Mouse (Mus musculus): ENCODE data around the gene Rps6kc1.

DNA sequence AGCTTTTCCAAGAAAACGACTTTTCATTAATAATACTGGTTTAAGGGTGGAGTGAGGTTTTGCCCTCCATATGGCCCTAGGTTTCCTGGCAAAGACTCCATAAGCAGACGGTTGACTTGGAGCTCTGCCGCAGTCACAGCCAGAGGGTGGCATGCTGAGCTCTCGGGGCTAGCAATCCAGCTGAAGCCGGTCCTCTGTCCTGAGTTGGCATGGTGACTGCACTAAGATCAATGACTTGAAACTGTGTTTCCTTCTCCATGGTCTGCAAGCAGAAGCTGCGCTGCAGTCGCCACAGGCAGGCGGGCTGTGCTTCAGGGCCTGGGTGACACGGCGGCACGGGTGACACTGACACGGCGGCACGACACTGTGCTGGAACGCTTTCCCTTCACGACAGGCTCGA lies 37.3 kb upstream of the Rps6kc1 start:
- TF ChIP-seq CTCF (IDR thresholded peaks at IDR 0.05; ENCODE audit: low read depth, low read length) (no peak), POLR2A (IDR thresholded peaks at IDR 0.05; ENCODE audit: insufficient read depth, low read length) (no peak), EP300 (IDR thresholded peaks at IDR 0.05; ENCODE audit: insufficient read depth, low read depth, low read length) (no peak)
